ENCODE assay signal across 8 mouse cellular contexts in genomic region chr7:132809721-132810120, GRCm38 (mm10). TPM values are rescaled to one million over a fixed set of nuclear protein-coding genes. Genes with fewer than 3 reads are reported as not detected.
DNase-seq lines count a peak whose midpoint lies in the region; ATAC-seq lines count a peak whose summit lies in the region.

No protein-coding gene starts in this region.

- H3K27ac ChIP-seq in kidney, embryonic 15.5 days: peak overlapping the region; percentile 95
- peak overlapping the region; percentile 92 for H3K27ac ChIP-seq in embryonic facial prominence, embryonic 13.5 days
- H3K27ac ChIP-seq in hindbrain, embryonic 13.5 days: peak overlapping the region; percentile 83; the same call in 1 of the 2 replicates
- H3K27ac ChIP-seq in midbrain, embryonic 12.5 days (replicated peaks): peak overlapping the region; percentile 79

- H3K4me3 ChIP-seq in kidney, embryonic 15.5 days (replicated peaks): no peak overlapping the region
- H3K4me3 ChIP-seq in embryonic facial prominence, embryonic 13.5 days: no peak overlapping the region
- H3K4me3 ChIP-seq in hindbrain, embryonic 13.5 days: no peak overlapping the region
- no peak overlapping the region for H3K4me3 ChIP-seq in midbrain, embryonic 12.5 days

- H3K27me3 ChIP-seq in kidney, embryonic 15.5 days: no peaks in the 10 kb centered on the region
- no peaks in the 10 kb centered on the region for H3K27me3 ChIP-seq in embryonic facial prominence, embryonic 13.5 days
- H3K27me3 ChIP-seq in hindbrain, embryonic 13.5 days: no peaks in the 10 kb centered on the region
- no peaks in the 10 kb centered on the region for H3K27me3 ChIP-seq in midbrain, embryonic 12.5 days

- H3K36me3 ChIP-seq in kidney, embryonic 15.5 days: no peaks in the 10 kb centered on the region
- H3K36me3 ChIP-seq in embryonic facial prominence, embryonic 13.5 days: no peaks in the 10 kb centered on the region
- H3K36me3 ChIP-seq in hindbrain, embryonic 13.5 days: no peaks in the 10 kb centered on the region
- H3K36me3 ChIP-seq in midbrain, embryonic 12.5 days: no peaks in the 10 kb centered on the region

- no peaks in the 10 kb centered on the region for H3K9me3 ChIP-seq in kidney, embryonic 15.5 days (replicated peaks)
- H3K9me3 ChIP-seq in embryonic facial prominence, embryonic 13.5 days: no peaks in the 10 kb centered on the region
- no peaks in the 10 kb centered on the region for H3K9me3 ChIP-seq in hindbrain, embryonic 13.5 days
- H3K9me3 ChIP-seq in midbrain, embryonic 12.5 days: no peaks in the 10 kb centered on the region

- no peak overlapping the region for H3K9ac ChIP-seq in kidney, embryonic 15.5 days
- peak overlapping the region; percentile 44; the same call in 1 of the 2 replicates for H3K9ac ChIP-seq in embryonic facial prominence, embryonic 13.5 days
- H3K9ac ChIP-seq in hindbrain, embryonic 13.5 days: peak overlapping the region; percentile 55
- H3K9ac ChIP-seq in midbrain, embryonic 12.5 days (replicated peaks): no peak overlapping the region

- no peak for DNase-seq in kidney, postnatal 10 days
- DNase-seq in ovary, postnatal 10 days (ENCODE audit: low spot score): no peak
- no peak for DNase-seq in left cerebral cortex, postnatal 25 days (ENCODE audit: low spot score in 2 of 2)

- H3K4me2 ChIP-seq in kidney, embryonic 15.5 days: peak overlapping the region; percentile 48; the same call in 1 of the 2 replicates
- peak overlapping the region; percentile 82 for H3K4me2 ChIP-seq in embryonic facial prominence, embryonic 13.5 days
- peak overlapping the region; percentile 39 for H3K4me2 ChIP-seq in hindbrain, embryonic 13.5 days
- H3K4me2 ChIP-seq in midbrain, embryonic 12.5 days (replicated peaks): peak overlapping the region; percentile 83

- WGBS in kidney, embryonic 15.5 days: 37% methylated on average over 6 of the region's 6 CpGs
- 27% methylated on average over 6 of the region's 6 CpGs for WGBS in embryonic facial prominence, embryonic 13.5 days
- WGBS in hindbrain, embryonic 13.5 days: 16% methylated on average over 6 of the region's 6 CpGs
- 22% methylated on average over 6 of the region's 6 CpGs for WGBS in midbrain, embryonic 12.5 days

- H3K4me1 ChIP-seq in kidney, embryonic 15.5 days: peaks cover 80% of the 10 kb centered on the region
- H3K4me1 ChIP-seq in embryonic facial prominence, embryonic 13.5 days: peaks cover 74% of the 10 kb centered on the region
- peaks cover 81% of the 10 kb centered on the region for H3K4me1 ChIP-seq in hindbrain, embryonic 13.5 days (replicated peaks)
- H3K4me1 ChIP-seq in midbrain, embryonic 12.5 days: peaks cover 79% of the 10 kb centered on the region

- ATAC-seq in kidney, embryonic 15.5 days (replicated peaks; ENCODE audit: low FRiP score): no peak
- no peak for ATAC-seq in embryonic facial prominence, embryonic 13.5 days (ENCODE audit: insufficient number of reproducible peaks, insufficient read depth, low FRiP score, low TSS enrichment, low read depth)
- no peak for ATAC-seq in hindbrain, embryonic 13.5 days (ENCODE audit: low FRiP score)
- no peak for ATAC-seq in midbrain, embryonic 12.5 days (ENCODE audit: low FRiP score, low read depth)
- no peak for ATAC-seq in granulocyte monocyte progenitor cell, adult 5-6 weeks (replicated peaks; ENCODE audit: poor library complexity, severe bottlenecking)

- intact Hi-C loops in left cerebral cortex, postnatal 25 days (cut with DNase I): loop anchor here (2.0 to 10.0 kb wide), 3 partner anchors 41 to 235 kb away; partner anchors contain the start of genes Eef1akmt2 and Oat

RNA-seq across cellular contexts. Expression of gene Fam53b, which starts 4.0 kb away (rescaled TPM):
- 22.0 and 22.5 TPM in 2 replicates for polyA plus RNA-seq in kidney, embryonic 15.5 days (2015; fragmentation: Nextera tagmentation; extraction: Ambion mirVana)
- polyA plus RNA-seq in embryonic facial prominence, embryonic 13.5 days (2015; fragmentation: Nextera tagmentation; extraction: Ambion mirVana): 23.0 and 25.7 TPM in 2 replicates
- polyA plus RNA-seq in hindbrain, embryonic 13.5 days (2015; fragmentation: Nextera tagmentation; extraction: Ambion mirVana): 16.9 and 19.3 TPM in 2 replicates
- 28.3 and 39.6 TPM in 2 replicates for polyA plus RNA-seq in midbrain, embryonic 12.5 days (2016; fragmentation: Nextera tagmentation; extraction: Ambion mirVana)
- total RNA-seq in granulocyte monocyte progenitor cell, adult 5-6 weeks (2014; fragmentation: Nextera tagmentation): 20.1 and 27.7 TPM in 2 replicates
- total RNA-seq in granulocyte monocyte progenitor cell, adult 5-6 weeks (2017): 11.1 and 12.5 TPM in 2 replicates
- total RNA-seq in left cerebral cortex, postnatal 25 days (2021): 10 to 100 TPM; 48.1 to 50.7 TPM

RNA-seq across cellular contexts. Expression of gene Eef1akmt2, which starts 42.8 kb away (rescaled TPM):
- polyA plus RNA-seq in kidney, embryonic 15.5 days (2015; fragmentation: Nextera tagmentation; extraction: Ambion mirVana): 67.9 and 70.8 TPM in 2 replicates
- polyA plus RNA-seq in embryonic facial prominence, embryonic 13.5 days (2015; fragmentation: Nextera tagmentation; extraction: Ambion mirVana): 80.0 and 80.1 TPM in 2 replicates
- polyA plus RNA-seq in hindbrain, embryonic 13.5 days (2015; fragmentation: Nextera tagmentation; extraction: Ambion mirVana): 92.4 and 92.9 TPM in 2 replicates
- polyA plus RNA-seq in midbrain, embryonic 12.5 days (2016; fragmentation: Nextera tagmentation; extraction: Ambion mirVana): 91.4 and 91.6 TPM in 2 replicates
- 22.1 and 26.8 TPM in 2 replicates for total RNA-seq in granulocyte monocyte progenitor cell, adult 5-6 weeks (2014; fragmentation: Nextera tagmentation)
- total RNA-seq in granulocyte monocyte progenitor cell, adult 5-6 weeks (2017): 51.4 and 61.2 TPM in 2 replicates
- total RNA-seq in left cerebral cortex, postnatal 25 days (2021): 10 to 100 TPM; 31.0 to 33.4 TPM

RNA-seq across cellular contexts. Expression of gene Abraxas2, which starts 49.3 kb away (rescaled TPM):
- polyA plus RNA-seq in kidney, embryonic 15.5 days (2015; fragmentation: Nextera tagmentation; extraction: Ambion mirVana): 39.0 and 41.4 TPM in 2 replicates
- polyA plus RNA-seq in embryonic facial prominence, embryonic 13.5 days (2015; fragmentation: Nextera tagmentation; extraction: Ambion mirVana): 46.0 and 48.8 TPM in 2 replicates
- 38.7 and 41.2 TPM in 2 replicates for polyA plus RNA-seq in hindbrain, embryonic 13.5 days (2015; fragmentation: Nextera tagmentation; extraction: Ambion mirVana)
- 39.7 and 40.6 TPM in 2 replicates for polyA plus RNA-seq in midbrain, embryonic 12.5 days (2016; fragmentation: Nextera tagmentation; extraction: Ambion mirVana)
- 43.0 and 44.0 TPM in 2 replicates for total RNA-seq in granulocyte monocyte progenitor cell, adult 5-6 weeks (2014; fragmentation: Nextera tagmentation)
- total RNA-seq in granulocyte monocyte progenitor cell, adult 5-6 weeks (2017): 36.1 and 40.2 TPM in 2 replicates
- 10 to 100 TPM; 27.5 to 29.3 TPM for total RNA-seq in left cerebral cortex, postnatal 25 days (2021)

Comparison
In these comparisons a context has a peak if more than half of its experiments do, and no peak if none do; other contexts are left out.
1. H3K9ac ChIP-seq: peak in embryonic facial prominence, embryonic 13.5 days (single experiment) and hindbrain, embryonic 13.5 days (single experiment); none in kidney, embryonic 15.5 days (single experiment) and midbrain, embryonic 12.5 days (single experiment).
2. Peak in every context shown above with its lines, with median percentiles within 50 percentile points of each other: H3K27ac ChIP-seq and H3K4me2 ChIP-seq.